Comparison of ENCODE assay signal across 7 mouse cellular contexts in the genomic region with DNA sequence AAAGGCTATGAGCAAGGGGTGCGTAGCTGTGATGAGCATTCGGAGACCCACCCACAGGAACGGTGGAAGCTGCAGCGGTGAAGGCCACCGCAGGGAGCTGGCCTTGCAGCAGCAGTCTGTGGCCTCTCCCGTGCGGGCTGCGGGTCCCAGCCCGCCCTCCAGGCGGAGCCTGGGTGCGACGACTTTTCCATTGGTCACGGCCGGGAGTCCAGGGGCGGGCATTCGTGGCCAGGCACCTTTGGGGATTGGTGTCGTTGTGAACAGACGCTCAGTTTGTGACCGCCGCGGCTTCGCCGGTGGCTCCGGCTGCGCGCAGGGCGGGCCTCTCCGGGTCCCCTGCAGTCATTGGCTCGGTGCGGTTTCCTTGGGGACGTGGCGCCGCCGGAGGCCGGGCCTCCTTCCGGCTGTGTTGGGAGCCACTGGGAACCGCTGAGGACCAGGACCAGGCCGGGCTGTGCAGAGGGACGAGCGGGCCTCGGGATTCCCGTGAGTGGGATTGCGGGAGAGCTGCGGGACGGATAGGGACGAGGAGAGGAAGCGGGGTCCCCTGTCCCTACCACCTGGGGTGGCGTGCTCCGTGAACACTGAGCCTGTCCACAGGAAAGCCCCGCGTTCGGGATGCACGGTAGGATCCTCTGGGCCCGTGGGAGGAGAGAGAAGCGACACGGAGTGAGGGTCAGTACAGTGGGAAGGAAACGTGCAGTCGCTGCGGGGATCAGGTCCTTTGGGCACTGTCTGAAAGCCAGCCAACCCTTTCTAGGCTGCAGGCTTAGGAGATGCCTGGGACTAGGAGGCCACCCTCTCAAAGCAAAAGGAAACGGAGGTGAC. TPM values are rescaled to one million over a fixed set of nuclear protein-coding genes. Genes with fewer than 3 reads are reported as not detected.
DNase-seq lines count a peak whose midpoint lies in the region; ATAC-seq and TF ChIP-seq lines count a peak whose summit lies in the region.

A gene (plus strand): TSS at position 254 of the 828 bp plus-strand sequence.

- intact Hi-C loops in left cerebral cortex, postnatal 4 days (cut with DNase I), result no loop called here

- 0 out of 2 replicates have a peak, but pooled peaks cover 4% of the 10 kb centered on the region for H3K4me1 ChIP-seq in intestine, postnatal 0 days (replicated peaks; ENCODE audit: control insufficient read depth, insufficient read depth, low read length)
- H3K4me1 ChIP-seq in midbrain, embryonic 12.5 days, result peaks cover 15% of the 10 kb centered on the region
- peaks cover 4% of the 10 kb centered on the region for H3K4me1 ChIP-seq in small intestine, adult 2 months (ENCODE audit: control insufficient read depth, insufficient read depth, insufficient read length, low read length)

- peak; percentile 76 for TF ChIP-seq CTCF in intestine, postnatal 0 days (IDR thresholded peaks at IDR 0.05; ENCODE audit: low read depth)
- peak; percentile 60; the same call in 1 of the 2 replicates for TF ChIP-seq CTCF in small intestine, adult 2 months (IDR thresholded peaks at IDR 0.05; ENCODE audit: extremely low read depth, insufficient read length, insufficient replicate concordance, low read depth, low read length)

- no peaks in the 10 kb centered on the region for H3K9me3 ChIP-seq in intestine, postnatal 0 days (ENCODE audit: control insufficient read depth)
- H3K9me3 ChIP-seq in midbrain, embryonic 12.5 days, result no peaks in the 10 kb centered on the region

- no peaks in the 10 kb centered on the region for H3K27me3 ChIP-seq in intestine, postnatal 0 days (replicated peaks; ENCODE audit: control insufficient read depth, insufficient read depth, low read length)
- H3K27me3 ChIP-seq in midbrain, embryonic 12.5 days, result peaks cover 4% of the 10 kb centered on the region; the same call in 1 of the 2 replicates
- H3K27me3 ChIP-seq in small intestine, adult 2 months (ENCODE audit: control insufficient read depth, insufficient read depth, low read length), result no peaks in the 10 kb centered on the region

- peaks cover 8% of the 10 kb centered on the region; the same call in 1 of the 2 replicates for H3K36me3 ChIP-seq in intestine, postnatal 0 days (ENCODE audit: control insufficient read depth, insufficient read depth)
- peaks cover 7% of the 10 kb centered on the region for H3K36me3 ChIP-seq in midbrain, embryonic 12.5 days
- peaks cover 17% of the 10 kb centered on the region for H3K36me3 ChIP-seq in small intestine, adult 2 months (ENCODE audit: control insufficient read depth, insufficient read depth, low read length)

- H3K4me2 ChIP-seq in intestine, postnatal 0 days (replicated peaks; ENCODE audit: low read depth), result peak within 1 kb of the TSS; percentile 78
- H3K4me2 ChIP-seq in midbrain, embryonic 12.5 days (replicated peaks), result peak within 1 kb of the TSS; percentile 81

- peak within 1 kb of the TSS; percentile 87 for H3K27ac ChIP-seq in intestine, postnatal 0 days (ENCODE audit: low read depth, low read length)
- peak within 1 kb of the TSS; percentile 76 for H3K27ac ChIP-seq in midbrain, embryonic 12.5 days (replicated peaks)
- H3K27ac ChIP-seq in small intestine, adult 2 months (ENCODE audit: insufficient read depth, low read depth, low read length), result peak within 1 kb of the TSS; percentile 69

- ATAC-seq in intestine, postnatal 0 days, result peak; percentile 98
- peak; percentile 99 for ATAC-seq in midbrain, embryonic 12.5 days (ENCODE audit: low FRiP score, low read depth)

- DNase-seq in adrenal gland, adult 8-10 months, result peak; percentile 98
- DNase-seq in embryo, embryonic 9.5 days (ENCODE audit: extremely low spot score), result peak; percentile 95
- no peak for DNase-seq in gonadal fat pad, adult 2 months (ENCODE audit: low read depth)
- DNase-seq in left cerebral cortex, postnatal 4 days, result peak; percentile 94

- H3K9ac ChIP-seq in intestine, postnatal 0 days (ENCODE audit: low read depth, low read length), result peak within 1 kb of the TSS; percentile 80
- peak within 1 kb of the TSS; percentile 88 for H3K9ac ChIP-seq in midbrain, embryonic 12.5 days (replicated peaks)

- peak; percentile 96 for TF ChIP-seq POLR2A in small intestine, adult 2 months (IDR thresholded peaks at IDR 0.05; ENCODE audit: low read depth, low read length)

- WGBS in intestine, postnatal 0 days, result under 1% methylated on average over 60 of the region's 60 CpGs
- under 1% methylated on average over 60 of the region's 60 CpGs for WGBS in midbrain, embryonic 12.5 days
- WGBS in small intestine, adult 2 months, result under 1% methylated on average over 60 of the region's 60 CpGs

- peak within 1 kb of the TSS; percentile 89 for H3K4me3 ChIP-seq in intestine, postnatal 0 days (ENCODE audit: low read depth, low read length)
- peak within 1 kb of the TSS; percentile 75 for H3K4me3 ChIP-seq in midbrain, embryonic 12.5 days
- H3K4me3 ChIP-seq in small intestine, adult 2 months (ENCODE audit: low read depth, low read length), result peak within 1 kb of the TSS; percentile 90

RNA-seq across cellular contexts. Expression of the gene that starts here (rescaled TPM):
- total RNA-seq in adrenal gland, adult 8-10 months (2022), result 10 to 100 TPM; 18.1 to 27.3 (median 23.6) TPM
- 12.3 and 16.8 TPM in 2 replicates for polyA plus RNA-seq in gonadal fat pad, adult 2 months (2012; rRNA removed)
- 61.5 and 65.2 TPM in 2 replicates for polyA plus RNA-seq in intestine, postnatal 0 days (2015; fragmentation: Nextera tagmentation; extraction: Ambion mirVana)
- 10 to 100 TPM; 26.2 to 26.3 TPM for total RNA-seq in left cerebral cortex, postnatal 4 days (2021)
- polyA plus RNA-seq in midbrain, embryonic 12.5 days (2016; fragmentation: Nextera tagmentation; extraction: Ambion mirVana), result 9.7 and 9.9 TPM in 2 replicates
- polyA plus RNA-seq in small intestine, adult 2 months (2012; rRNA removed), result 16.3 and 23.3 TPM in 2 replicates
